Mouse (Mus musculus): ENCODE data around the gene Evi2.

DNA sequence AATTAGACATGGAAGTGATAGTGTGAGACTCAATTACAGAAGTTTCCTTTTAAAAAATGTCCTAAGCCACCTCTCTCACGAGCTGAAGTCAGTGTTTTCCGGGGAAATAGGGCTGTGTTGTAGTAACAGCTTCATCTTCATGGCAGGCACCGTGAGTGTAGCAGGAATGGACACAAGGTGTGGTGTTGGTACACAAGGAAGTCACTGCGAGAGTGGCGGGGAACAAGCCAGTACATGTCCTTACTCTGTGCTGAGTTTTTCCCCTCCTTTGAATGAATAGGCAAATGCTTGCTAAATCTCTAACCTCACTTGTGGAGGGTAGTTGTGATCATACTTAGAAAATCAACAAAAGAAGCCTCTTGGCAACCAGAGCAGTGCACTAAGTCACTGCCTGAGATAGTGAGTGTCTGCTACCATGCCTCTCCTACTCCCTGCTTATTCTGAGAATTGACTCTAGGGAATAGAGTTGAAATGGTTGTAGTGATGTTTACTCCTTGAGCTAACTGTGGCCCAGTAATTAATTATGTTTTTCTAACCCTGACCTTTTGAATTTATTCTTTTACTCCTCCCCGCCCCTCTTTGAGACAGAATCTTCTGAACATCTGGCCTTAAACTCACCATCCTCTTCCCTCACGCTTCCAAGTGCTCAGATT is 46.4 kb downstream of the Evi2 start:
- TF ChIP-seq CTCF (IDR thresholded peaks at IDR 0.05; ENCODE audit: low read depth) (no peak), EP300 (IDR thresholded peaks at IDR 0.05; ENCODE audit: low read depth) (no peak)

All from heart, postnatal 0 days (tissue).